Mouse (Mus musculus) embryo, embryonic 11.5 days (tissue): Measurements from ENCODE around the gene Dock4.

Experiments
- DNase-seq: peaks from one replicate; pipeline ENCODE4 v3.0.0-alpha.2; 2012; ENCODE audit warnings: low read depth, low spot score

The Dock4 gene

DNA sequence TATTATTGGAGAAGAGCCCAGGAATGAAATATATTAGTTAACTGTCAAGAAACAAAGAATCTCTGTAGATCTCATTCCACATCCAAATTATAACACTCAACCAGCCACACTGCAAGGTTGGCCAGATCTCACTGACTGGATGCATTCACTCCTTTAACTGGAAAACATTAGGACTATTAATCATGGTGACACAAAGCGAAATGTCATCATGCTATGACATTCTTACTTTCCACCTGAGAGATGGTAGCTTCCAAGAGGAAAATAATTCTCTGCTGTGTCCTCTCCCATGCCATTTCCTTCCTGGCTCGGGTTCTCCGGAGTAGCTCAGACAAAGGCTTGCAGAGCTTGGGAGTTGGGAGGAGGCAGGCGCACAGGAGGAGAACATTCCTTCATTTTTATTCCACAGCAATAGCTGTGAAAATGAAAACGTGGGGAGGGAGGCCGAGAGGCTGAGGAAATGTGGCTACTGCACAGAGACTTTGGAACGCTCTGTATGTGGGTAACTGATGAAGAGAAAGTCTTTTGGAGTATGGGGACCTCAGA lies 17.0 kb downstream of the Dock4 start:
- DNase-seq: no peak

DNA sequence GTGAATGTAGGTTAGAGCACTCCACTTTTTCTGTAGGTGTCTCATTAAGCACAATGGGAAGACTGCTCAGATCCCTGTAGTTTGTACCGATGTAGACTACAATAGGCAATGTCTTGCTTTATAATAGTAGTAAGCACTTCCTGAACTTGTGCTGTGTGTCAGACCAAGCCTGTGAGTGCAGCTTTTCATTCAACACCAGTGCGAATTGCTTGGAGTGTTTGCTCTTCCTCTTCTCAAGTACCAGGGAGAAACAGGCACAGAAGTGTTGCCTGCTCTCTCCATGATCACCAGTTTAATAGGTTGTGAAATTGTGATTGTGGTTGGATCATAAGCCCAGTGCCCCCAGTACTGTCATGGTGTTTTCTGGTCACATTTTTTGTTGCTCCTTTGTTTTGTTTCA lies 18.1 kb downstream of the Dock4 start:
- no peak for DNase-seq

- DNase-seq: no peak
Observed at GRCm38 (mm10) chr12:40464282-40464681, 18.5 kb downstream of the Dock4 start.

GRCm38 (mm10) chr12:40468235-40468634 lies 22.5 kb downstream of the Dock4 start:
- DNase-seq: no peak

- no peak for DNase-seq
Observed at GRCm38 (mm10) chr12:40469009-40469408, 23.3 kb downstream of the Dock4 start.

GRCm38 (mm10) chr12:40471649-40472399 lies 26.1 kb downstream of the Dock4 start:
- no peak for DNase-seq

DNA sequence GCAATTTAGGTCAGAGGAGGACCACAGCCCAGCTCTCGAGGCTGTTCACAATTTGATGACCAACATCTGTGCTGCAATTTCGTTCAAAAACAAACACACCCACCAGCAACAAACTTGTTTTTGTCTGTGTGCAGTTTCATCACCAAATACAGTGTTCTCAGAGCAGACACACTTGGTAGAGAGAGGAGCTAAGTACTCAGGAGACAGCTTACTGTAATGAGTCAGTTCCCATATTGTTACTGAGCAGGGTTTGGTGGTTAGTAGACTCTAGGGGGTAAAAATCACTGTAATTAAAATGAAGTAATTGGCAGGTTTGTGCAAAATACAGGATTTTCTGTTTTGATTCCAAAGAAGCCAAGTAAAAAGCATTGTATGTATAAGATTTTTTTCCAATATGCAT lies 28.0 kb downstream of the Dock4 start:
- DNase-seq: no peak

- peak; percentile 35 for DNase-seq
Observed at GRCm38 (mm10) chr12:40477621-40478452, 32.1 kb downstream of the Dock4 start.

GRCm38 (mm10) chr12:40484224-40484623 lies 38.5 kb downstream of the Dock4 start:
- DNase-seq: no peak

DNA sequence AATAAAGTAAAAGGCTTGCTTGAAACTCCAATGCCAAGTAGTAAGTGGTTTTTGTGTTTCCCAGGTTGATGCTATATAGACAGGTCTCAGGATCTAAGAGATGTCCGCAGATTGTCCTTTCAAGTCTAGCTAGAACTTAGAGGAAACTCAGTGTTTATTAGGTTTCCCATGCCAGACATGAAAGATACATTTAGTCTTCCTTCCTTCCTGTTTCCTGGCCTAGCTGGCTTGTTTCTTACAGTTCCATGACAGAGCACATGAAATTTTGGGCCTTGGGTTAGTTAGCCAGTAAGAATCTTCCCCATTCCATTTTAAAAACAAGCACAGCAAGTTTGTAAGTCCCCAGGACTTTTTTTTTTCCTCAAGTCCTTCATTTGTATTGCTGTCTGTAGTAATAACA lies 39.5 kb downstream of the Dock4 start:
- no peak for DNase-seq

GRCm38 (mm10) chr12:40486047-40486837 lies 40.5 kb downstream of the Dock4 start:
- DNase-seq: no peak

GRCm38 (mm10) chr12:40496387-40496786 lies 50.6 kb downstream of the Dock4 start:
- no peak for DNase-seq

GRCm38 (mm10) chr12:40497806-40498205 lies 52.1 kb downstream of the Dock4 start:
- DNase-seq: no peak

- no peak for DNase-seq
Observed at GRCm38 (mm10) chr12:40498250-40498671, 52.5 kb downstream of the Dock4 start.

- no peak for DNase-seq
Observed at GRCm38 (mm10) chr12:40498928-40499626, 53.3 kb downstream of the Dock4 start.

DNA sequence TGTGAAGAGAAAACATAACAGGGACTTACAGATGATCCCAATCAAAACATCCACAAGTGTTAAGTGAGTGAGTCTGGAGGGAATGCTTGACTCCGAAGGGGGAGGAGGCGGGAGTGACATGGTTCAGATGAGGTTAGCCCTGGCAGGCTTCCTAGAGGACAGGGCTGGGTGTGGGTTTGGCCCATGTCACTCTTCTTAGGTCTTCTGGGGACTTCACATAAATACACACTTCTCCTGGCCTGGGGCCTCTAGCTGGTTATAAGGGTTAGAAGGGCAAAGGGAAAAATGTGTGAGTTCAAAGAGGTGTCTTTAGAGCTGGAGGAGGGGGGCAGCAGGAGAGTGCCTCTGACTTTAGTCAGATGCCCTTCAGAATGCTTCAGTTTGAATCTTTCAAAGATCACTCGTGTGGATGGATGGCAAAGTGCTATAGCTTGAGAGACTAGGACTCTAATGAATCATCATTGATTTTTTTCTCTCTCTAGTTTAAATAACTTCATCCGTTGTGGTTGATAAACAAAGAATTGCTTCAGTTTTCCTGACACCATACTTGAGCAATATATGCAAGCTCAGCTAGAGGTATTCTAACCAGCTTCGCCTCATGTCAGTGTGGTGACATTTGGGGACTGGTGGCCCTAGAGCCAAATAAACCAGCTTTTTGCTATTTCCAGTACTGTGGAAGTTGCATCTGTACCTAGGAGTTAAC lies 54.0 kb downstream of the Dock4 start:
- DNase-seq: no peak

- DNase-seq: no peak
Observed at GRCm38 (mm10) chr12:40501141-40501540, 55.4 kb downstream of the Dock4 start.

DNA sequence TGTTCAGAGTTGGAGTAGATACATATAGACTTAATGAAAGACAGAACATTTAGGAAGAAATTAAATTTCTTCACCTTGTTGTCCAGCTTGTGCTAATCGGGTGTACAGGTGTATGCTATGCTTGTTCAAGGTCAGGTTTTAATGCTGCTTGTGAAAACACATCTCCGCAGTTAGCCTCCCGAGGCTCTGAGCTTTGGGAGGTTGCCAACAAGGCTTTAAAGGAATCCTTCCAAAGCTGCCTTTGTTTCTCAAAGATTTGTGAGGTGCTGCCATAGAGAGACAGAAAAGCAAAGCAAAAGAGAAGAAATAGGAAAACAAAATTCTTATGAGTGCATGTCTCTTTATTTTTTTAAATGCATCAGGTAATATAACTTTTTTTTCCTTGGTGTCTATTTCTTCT lies 57.8 kb downstream of the Dock4 start:
- no peak for DNase-seq

- no peak for DNase-seq
Observed at GRCm38 (mm10) chr12:40504687-40505086, 58.9 kb downstream of the Dock4 start.

DNA sequence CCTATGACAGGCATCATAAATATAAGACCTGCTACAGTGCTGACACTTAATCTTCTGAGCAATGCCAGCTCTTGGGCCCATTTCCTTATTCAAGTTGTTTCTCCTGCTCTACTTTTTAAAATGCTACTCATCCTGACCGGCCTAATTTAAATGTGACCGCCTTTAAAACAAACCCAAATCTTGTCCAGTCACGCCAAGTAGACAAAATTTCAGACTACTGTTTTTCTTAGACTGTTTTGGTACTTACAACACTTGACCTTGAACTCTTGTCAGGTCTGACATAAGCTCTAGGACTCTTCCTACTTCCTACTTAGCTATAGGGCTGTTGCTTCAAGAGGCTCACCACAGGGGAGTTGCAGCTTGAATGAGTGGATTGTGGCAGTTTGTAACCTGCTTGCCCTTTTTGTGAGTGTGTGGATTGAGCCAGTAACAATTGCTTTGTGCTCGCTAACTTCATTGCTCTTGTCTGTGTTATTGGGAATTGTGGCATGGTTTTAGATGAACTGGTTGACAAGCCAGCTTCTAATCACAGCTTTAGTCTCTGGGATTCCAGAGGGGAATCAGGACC lies 62.2 kb downstream of the Dock4 start:
- no peak for DNase-seq
